11 mouse cellular contexts compared by ENCODE assay signal in genomic region chr1:192755685-192756606, GRCm38 (mm10). TPM values are rescaled to one million over a fixed set of nuclear protein-coding genes. Genes with fewer than 3 reads are reported as not detected.
DNase-seq lines count a peak whose midpoint lies in the region; ATAC-seq lines count a peak whose summit lies in the region.
"Had no signal": no experiment of that assay in that cellular context is flagged by ENCODE, and none has a peak within 500 bp of the region (broad histone marks: within the 10 kb centered on the region; RNA-seq: fewer than 3 reads in every experiment).

No protein-coding gene starts in this region.

- no peak overlapping the region for H3K4me2 ChIP-seq in lung, embryonic 16.5 days (ENCODE audit: low read depth, low read length)
- H3K4me2 ChIP-seq in forebrain, embryonic 16.5 days (ENCODE audit: low read length), result peak overlapping the region; percentile 15
- peak overlapping the region; percentile 26 for H3K4me2 ChIP-seq in midbrain, embryonic 13.5 days (replicated peaks)
- no peak overlapping the region for H3K4me2 ChIP-seq in intestine, embryonic 16.5 days (ENCODE audit: low read depth, low read length)
- H3K4me2 ChIP-seq: heart, embryonic 11.5 days had no signal

- H3K27ac ChIP-seq in lung, embryonic 16.5 days (ENCODE audit: low read length), result no peak overlapping the region
- H3K27ac ChIP-seq in forebrain, embryonic 16.5 days (ENCODE audit: low read length), result peak overlapping the region; percentile 58
- peak overlapping the region; percentile 46 for H3K27ac ChIP-seq in midbrain, embryonic 13.5 days
- no peak overlapping the region for H3K27ac ChIP-seq in intestine, embryonic 16.5 days (ENCODE audit: low read length)

- peak; percentile 81 for ATAC-seq in lung, embryonic 16.5 days (ENCODE audit: low read depth)
- ATAC-seq in forebrain, embryonic 16.5 days, result peak; percentile 94
- peak; percentile 86 for ATAC-seq in midbrain, embryonic 13.5 days
- no peak for ATAC-seq in intestine, embryonic 16.5 days

- no peaks in the 10 kb centered on the region for H3K36me3 ChIP-seq in lung, embryonic 16.5 days (ENCODE audit: control insufficient read depth, insufficient read depth, low read length)
- no peaks in the 10 kb centered on the region for H3K36me3 ChIP-seq in forebrain, embryonic 16.5 days (ENCODE audit: control insufficient read depth, insufficient read depth)
- no peaks in the 10 kb centered on the region for H3K36me3 ChIP-seq in midbrain, embryonic 13.5 days
- H3K36me3 ChIP-seq in intestine, embryonic 16.5 days (ENCODE audit: control insufficient read depth, insufficient read depth, low read length), result no peaks in the 10 kb centered on the region

- peaks cover 15% of the 10 kb centered on the region for H3K4me1 ChIP-seq in lung, embryonic 16.5 days (replicated peaks; ENCODE audit: control insufficient read depth, insufficient read depth, low read length)
- peaks cover 21% of the 10 kb centered on the region for H3K4me1 ChIP-seq in forebrain, embryonic 16.5 days (replicated peaks; ENCODE audit: control insufficient read depth, insufficient read depth, low read length)
- H3K4me1 ChIP-seq in midbrain, embryonic 13.5 days (replicated peaks), result peaks cover 22% of the 10 kb centered on the region
- peaks cover 6% of the 10 kb centered on the region; the same call in 1 of the 2 replicates for H3K4me1 ChIP-seq in intestine, embryonic 16.5 days (ENCODE audit: control insufficient read depth, insufficient read depth, low read length)

- no peaks in the 10 kb centered on the region for H3K27me3 ChIP-seq in lung, embryonic 16.5 days (ENCODE audit: control insufficient read depth, insufficient read depth, low read depth, low read length)
- H3K27me3 ChIP-seq in forebrain, embryonic 16.5 days (replicated peaks; ENCODE audit: control insufficient read depth, insufficient read depth, low read length), result no peaks in the 10 kb centered on the region
- H3K27me3 ChIP-seq in midbrain, embryonic 13.5 days, result no peaks in the 10 kb centered on the region
- H3K27me3 ChIP-seq in intestine, embryonic 16.5 days (replicated peaks; ENCODE audit: control insufficient read depth, insufficient read depth, low read length), result no peaks in the 10 kb centered on the region

- WGBS in lung, embryonic 16.5 days, result 53% methylated on average over 13 of the region's 13 CpGs
- whole genome bisulfite sequencing in forebrain, embryonic 16.5 days, result 26% methylated on average over 13 of the region's 13 CpGs
- 38% methylated on average over 13 of the region's 13 CpGs for WGBS in midbrain, embryonic 13.5 days
- 70% methylated on average over 13 of the region's 13 CpGs for WGBS in intestine, embryonic 16.5 days

- H3K9ac ChIP-seq in lung, embryonic 16.5 days (ENCODE audit: low read length), result no peak overlapping the region
- H3K9ac ChIP-seq in forebrain, embryonic 16.5 days (replicated peaks; ENCODE audit: low read depth, low read length), result peak overlapping the region; percentile 39; the same call in 1 of the 2 replicates
- no peak overlapping the region; the same call in 1 of the 2 replicates for H3K9ac ChIP-seq in midbrain, embryonic 13.5 days (replicated peaks)
- H3K9ac ChIP-seq in intestine, embryonic 16.5 days (ENCODE audit: low read depth, low read length), result no peak overlapping the region

- H3K4me3 ChIP-seq in lung, embryonic 16.5 days (ENCODE audit: low read length), result no peak overlapping the region
- no peak overlapping the region for H3K4me3 ChIP-seq in forebrain, embryonic 16.5 days (replicated peaks; ENCODE audit: low read length)
- no peak overlapping the region for H3K4me3 ChIP-seq in midbrain, embryonic 13.5 days (replicated peaks)
- H3K4me3 ChIP-seq in intestine, embryonic 16.5 days (ENCODE audit: low read length), result no peak overlapping the region
- H3K4me3 ChIP-seq: megakaryocyte, embryonic 14.5 days had no signal

- no peak for DNase-seq in lung, postnatal 10 days
- DNase-seq in layer of hippocampus, postnatal 25 days (ENCODE audit: extremely low spot score in 1 of 2, low spot score in 1 of 2), result no peak
- DNase-seq in adrenal gland, postnatal 10 days, result no peak
- DNase-seq: cerebellum, adult 2 months; kidney, postnatal 4 days had no signal

- H3K9me3 ChIP-seq in lung, embryonic 16.5 days (ENCODE audit: control insufficient read depth, low read length), result no peaks in the 10 kb centered on the region
- H3K9me3 ChIP-seq in forebrain, embryonic 16.5 days (ENCODE audit: control insufficient read depth, low read length), result no peaks in the 10 kb centered on the region
- no peaks in the 10 kb centered on the region for H3K9me3 ChIP-seq in midbrain, embryonic 13.5 days
- no peaks in the 10 kb centered on the region for H3K9me3 ChIP-seq in intestine, embryonic 16.5 days (ENCODE audit: control insufficient read depth, low read length)
- H3K9me3 ChIP-seq: megakaryocyte, embryonic 14.5 days had no signal

RNA-seq across cellular contexts. Expression of gene Hhat, which starts 15.1 kb away (rescaled TPM):
- 8.6 and 9.3 TPM in 2 replicates for polyA plus RNA-seq in lung, embryonic 16.5 days (2015; fragmentation: Nextera tagmentation; extraction: Ambion mirVana)
- 3.6 and 4.2 TPM in 2 replicates for polyA plus RNA-seq in forebrain, embryonic 16.5 days (2015; fragmentation: Nextera tagmentation; extraction: Ambion mirVana)
- 5.5 and 5.9 TPM in 2 replicates for polyA plus RNA-seq in midbrain, embryonic 13.5 days (2015; fragmentation: Nextera tagmentation; extraction: Ambion mirVana)
- 1 to 10 TPM; 1.2 to 1.8 TPM for total RNA-seq in layer of hippocampus, postnatal 25 days (2021)
- polyA plus RNA-seq in intestine, embryonic 16.5 days (2015; fragmentation: Nextera tagmentation; extraction: Ambion mirVana), result 8.8 and 9.6 TPM in 2 replicates
- total RNA-seq in adrenal gland, postnatal 10 days (2021), result 1 to 10 TPM; 6.8 to 7.3 TPM

Comparison
In these comparisons a context has a peak if more than half of its experiments do, and no peak if none do; other contexts are left out.
1. H3K27ac ChIP-seq: peak in forebrain, embryonic 16.5 days (single experiment) and midbrain, embryonic 13.5 days (single experiment); none in lung, embryonic 16.5 days (single experiment) and intestine, embryonic 16.5 days (single experiment).
2. H3K4me2 ChIP-seq: peak in forebrain, embryonic 16.5 days (single experiment) and midbrain, embryonic 13.5 days (single experiment); none in lung, embryonic 16.5 days (single experiment) and intestine, embryonic 16.5 days (single experiment).